Mouse (Mus musculus): ENCODE measurements at regions not wholly inside any gene's neighbourhood (a gene's known extent, or its start where the extent isn't known, plus 50 kb on each side); places are given as distances from the start of the nearest gene placed in this dataset.

- DNase-seq (ENCODE audit: low spot score) = peak; percentile 2
Observed at GRCm38 (mm10) chr13:15283065-15283464, 180.0 kb upstream of the Gli3 start.

GRCm38 (mm10) chr13:15298457-15298856 is 164.6 kb upstream of the Gli3 start:
- no peak for DNase-seq (ENCODE audit: low spot score)

DNA sequence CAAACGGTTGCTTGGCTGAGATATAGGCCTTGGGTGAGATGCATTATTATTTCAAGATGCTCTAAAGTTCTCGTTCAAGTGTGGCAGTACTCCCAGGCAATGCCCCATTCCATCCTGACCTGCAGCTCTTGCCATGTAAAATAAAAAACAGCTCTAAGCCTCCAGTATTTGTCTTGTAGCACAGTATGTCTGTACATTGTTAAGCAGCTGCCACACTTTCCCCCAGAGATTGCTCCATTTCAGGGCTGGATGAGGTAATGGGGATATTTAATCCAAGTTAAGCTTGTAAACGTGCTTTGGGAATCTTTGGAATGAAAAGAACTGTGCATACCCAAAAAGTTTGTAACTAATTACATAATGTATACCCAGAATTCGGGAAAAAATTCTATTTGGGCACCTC is 137.6 kb upstream of the Gli3 start:
- no peak for DNase-seq (ENCODE audit: low spot score)

DNA sequence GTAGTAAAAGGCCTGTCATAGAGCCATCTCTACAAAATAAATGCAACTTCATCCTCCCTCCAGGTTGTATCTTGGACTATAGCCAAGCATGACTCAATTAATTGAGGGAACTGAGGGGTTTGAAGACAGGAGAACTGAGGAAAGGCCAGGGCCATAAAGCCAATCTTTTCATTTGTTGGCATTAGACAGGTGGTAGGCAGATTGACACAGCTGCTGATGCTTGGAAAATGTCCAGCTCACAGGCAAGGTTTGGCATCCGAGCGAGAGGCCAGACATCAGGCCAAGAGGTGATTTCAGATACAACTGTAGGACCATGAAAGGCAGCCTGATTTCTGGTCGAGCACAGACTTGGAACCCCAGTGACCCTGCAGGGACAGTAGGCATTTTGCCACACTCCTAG is 136.9 kb upstream of the Gli3 start:
- DNase-seq (ENCODE audit: low spot score) = no peak

- no peak for DNase-seq (ENCODE audit: low spot score)
Observed at GRCm38 (mm10) chr13:15329561-15329960, 133.5 kb upstream of the Gli3 start.

GRCm38 (mm10) chr13:15343474-15343873 is 119.6 kb upstream of the Gli3 start:
- no peak for DNase-seq (ENCODE audit: low spot score)

- DNase-seq (ENCODE audit: low spot score) = no peak
Observed at GRCm38 (mm10) chr13:15346866-15347265, 116.2 kb upstream of the Gli3 start.

- no peak for DNase-seq (ENCODE audit: low spot score)
Observed at GRCm38 (mm10) chr13:15366437-15366836, 96.6 kb upstream of the Gli3 start.

DNA sequence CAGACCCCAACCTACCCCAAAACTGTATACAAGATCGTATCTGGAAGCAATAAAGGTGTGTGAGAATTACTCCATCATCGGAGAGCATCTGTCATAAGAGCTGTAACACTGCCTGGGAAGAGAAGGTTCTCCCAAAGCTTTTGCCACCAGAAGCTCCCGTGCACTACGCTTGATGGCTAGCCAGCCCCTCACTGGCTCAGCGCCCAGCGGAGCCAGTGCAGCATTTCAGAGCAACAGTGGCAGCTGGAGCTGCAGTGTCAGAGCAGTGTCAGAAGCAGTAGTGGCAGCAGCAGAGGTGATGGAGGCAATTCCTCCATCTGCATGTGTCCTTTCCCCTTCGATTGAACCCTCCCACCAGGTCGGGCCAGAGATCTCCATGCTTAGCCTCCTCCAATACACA is 83.0 kb upstream of the Gli3 start:
- DNase-seq (ENCODE audit: low spot score) = no peak

DNA sequence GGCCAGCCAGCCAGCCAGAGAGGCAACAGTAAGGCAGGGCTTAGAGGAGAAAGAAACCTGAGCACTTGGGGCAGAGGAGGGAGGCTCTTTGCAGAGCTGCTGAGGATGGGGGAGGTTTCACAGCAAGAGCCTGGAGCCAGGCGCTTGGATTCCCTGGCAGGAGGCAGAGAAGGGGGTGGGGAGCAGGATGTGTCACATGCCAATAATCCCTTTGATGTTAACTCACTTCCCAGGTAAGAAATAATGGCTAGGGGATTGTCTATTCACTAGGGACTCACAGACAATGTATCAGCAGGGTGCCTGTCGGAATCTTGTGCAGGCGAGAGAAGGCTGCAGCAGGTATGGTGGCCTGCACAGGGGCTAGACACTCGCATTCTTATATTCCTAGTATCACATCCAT is 67.8 kb upstream of the Gli3 start:
- DNase-seq (ENCODE audit: low spot score) = peak; percentile 8

DNA sequence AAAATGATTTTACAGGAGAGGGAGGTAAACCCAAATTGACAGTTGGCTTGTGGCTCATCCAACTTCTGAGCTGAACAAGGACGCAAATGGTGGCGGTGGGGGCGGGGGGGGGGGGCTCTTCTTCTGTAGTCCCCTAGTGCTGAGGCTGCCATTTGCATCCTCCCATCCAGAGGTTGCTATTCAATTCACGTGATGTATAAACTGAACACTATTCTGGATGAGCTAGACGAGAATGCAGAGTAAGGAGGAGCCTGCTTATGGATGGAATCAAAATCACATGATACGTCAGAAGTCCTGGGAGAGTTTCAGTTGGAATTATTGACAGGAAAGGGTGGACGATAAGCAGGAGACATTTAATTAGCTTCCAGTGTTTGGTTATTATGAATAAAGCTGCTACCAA is 67.3 kb upstream of the Gli3 start:
- DNase-seq (ENCODE audit: low spot score) = no peak

DNA sequence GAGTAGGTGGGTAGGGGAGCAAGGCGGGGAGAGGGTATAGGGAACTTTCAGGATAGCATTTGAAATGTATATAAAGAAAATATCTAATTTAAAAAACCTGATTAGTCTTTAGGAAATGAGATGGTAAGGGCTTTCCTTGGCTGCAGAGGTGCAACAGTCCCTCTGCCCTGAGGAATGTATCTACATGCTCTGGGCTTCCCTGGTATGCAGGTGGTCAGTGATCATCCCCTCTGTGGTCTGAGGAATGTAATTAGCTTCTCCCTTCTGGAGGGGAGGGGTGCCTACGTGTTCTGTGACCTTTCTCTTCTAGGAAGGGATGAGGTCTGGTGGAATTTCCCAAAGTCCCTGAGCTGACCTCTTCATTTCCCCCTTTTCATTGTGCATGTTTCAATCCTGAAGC is 64.4 kb upstream of the Gli3 start:
- DNase-seq (ENCODE audit: low spot score) = no peak
